23 mouse cellular contexts compared by ENCODE assay signal in the genomic region with DNA sequence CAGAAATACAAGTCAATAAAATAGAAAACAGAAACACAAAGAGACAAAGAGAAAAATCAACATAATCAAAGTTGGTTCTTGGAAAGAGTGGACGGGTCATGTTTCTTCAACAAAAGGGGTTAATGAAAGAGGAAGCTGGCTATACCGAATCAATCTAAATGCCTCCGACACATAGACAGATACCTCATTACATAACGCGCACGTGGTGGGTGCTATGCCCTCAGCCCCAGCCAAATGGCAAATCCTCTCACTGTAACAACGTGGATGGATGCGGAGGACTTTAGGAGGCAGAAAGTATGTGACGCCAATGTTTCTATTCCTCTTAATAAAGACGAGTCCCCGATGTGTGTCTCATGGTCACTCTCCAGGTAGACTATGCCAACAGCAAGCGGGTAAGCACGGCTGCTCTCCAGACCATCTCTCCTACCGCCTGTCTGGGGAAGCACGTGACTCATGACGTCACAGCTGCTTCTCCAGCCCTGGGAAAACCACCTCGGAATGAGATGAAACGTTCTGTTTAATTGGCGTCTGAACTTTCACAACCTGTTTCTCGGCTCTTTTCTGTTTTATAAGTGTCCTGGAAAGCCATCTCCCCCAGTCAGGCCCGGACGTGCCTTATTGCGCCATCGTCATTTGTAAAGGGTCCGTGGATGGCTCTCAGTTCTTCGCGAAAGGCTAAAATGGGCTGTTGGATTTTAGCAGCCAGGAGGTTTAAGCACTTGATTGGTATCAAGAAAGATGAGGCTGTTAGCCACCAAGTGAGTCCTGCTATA.
DNase-seq lines count a peak whose midpoint lies in the region; ATAC-seq and TF ChIP-seq lines count a peak whose summit lies in the region.
"Had no signal": no experiment of that assay in that cellular context is flagged by ENCODE, and none has a peak within 500 bp of the region (broad histone marks: within the 10 kb centered on the region; RNA-seq: fewer than 3 reads in every experiment).

No protein-coding gene starts in this region.

- H3K4me3 ChIP-seq in layer of hippocampus, adult 2 months, result no peak overlapping the region
- H3K4me3 ChIP-seq: embryonic facial prominence, embryonic 12.5 days; embryonic facial prominence, embryonic 15.5 days; gastrocnemius, adult 2 months; hindbrain, embryonic 12.5 days; hindbrain, embryonic 15.5 days had no signal

- H3K27ac ChIP-seq in layer of hippocampus, adult 2 months, result peak overlapping the region; percentile 48
- H3K27ac ChIP-seq: embryonic facial prominence, embryonic 12.5 days; embryonic facial prominence, embryonic 15.5 days; gastrocnemius, adult 2 months; hindbrain, embryonic 12.5 days; hindbrain, embryonic 15.5 days had no signal

- peak; percentile 43 for ATAC-seq in megakaryocyte, adult 5-6 weeks (ENCODE audit: poor library complexity, severe bottlenecking)
- ATAC-seq: activated CD4-positive, CD25-positive, alpha-beta regulatory T cell, adult 4 months; forebrain, embryonic 14.5 days; forebrain, postnatal 0 days; intestine, postnatal 0 days; Patski had no signal

- intact Hi-C loops in gastrocnemius, postnatal 14 days (cut with DNase I; ENCODE audit: low total_unique reads), result no loop called here

- no peak for TF ChIP-seq CTCF in layer of hippocampus, adult 2 months (conservative IDR thresholded peaks at IDR 0.05)

- no peak for DNase-seq in layer of hippocampus, adult 2 months (ENCODE audit: low spot score in 2 of 2)
- DNase-seq in layer of hippocampus, postnatal 14 days (ENCODE audit: low spot score in 2 of 2), result no peak
- DNase-seq in ZHBTc4 (ENCODE audit: low read depth, low spot score), result peak; percentile 43
- no peak for DNase-seq in gastrocnemius, adult 8-10 months (ENCODE audit: low spot score in 2 of 2)
- no peak for DNase-seq in gastrocnemius, postnatal 14 days
- DNase-seq: adrenal gland, adult 8-10 months; adrenal gland, postnatal 25 days; B cell, adult 2 months; cerebellum, adult 11-12 months; cerebellum, adult 8-10 months; forebrain, postnatal 0 days; gastrocnemius, adult 2 months; gastrocnemius, postnatal 36 days; heart, adult 11 months had no signal
